Mouse (Mus musculus) liver, embryonic 15.5 days (tissue): ENCODE results near the gene Psmd1. TPM values are rescaled to one million over a fixed set of nuclear protein-coding genes. Genes with fewer than 3 reads are reported as not detected.

Experiments
- ATAC-seq: fragments of 200-750 bp; cut with Nextera tagmentation; 2 replicates; pipeline ENCODE4 v1.8.0; 2017; ENCODE audit warnings: moderate number of reproducible peaks, mild to moderate bottlenecking, moderate library complexity; ENCODE audit not compliant: insufficient read depth
- H3K27ac ChIP-seq: fragments of 300-500 bp; sonication (generic); replicated peaks from 2 replicates; pipeline ENCODE4 v1.5.1; 2015; ENCODE audit warnings: mild to moderate bottlenecking, inconsistent platforms
- H3K27me3 ChIP-seq: fragments of 300-500 bp; sonication (generic); 2 replicates; pipeline ENCODE4 v1.6.1; 2015; ENCODE audit warnings: mild to moderate bottlenecking, inconsistent platforms
- H3K36me3 ChIP-seq: fragments of 300-500 bp; sonication (generic); replicated peaks from 2 replicates; pipeline ENCODE4 v1.6.1; 2015; ENCODE audit warnings: moderate library complexity, mild to moderate bottlenecking, inconsistent platforms
- H3K4me1 ChIP-seq: fragments of 300-500 bp; sonication (generic); replicated peaks from 2 replicates; pipeline ENCODE4 v1.6.1; 2015; ENCODE audit warnings: inconsistent platforms
- H3K4me2 ChIP-seq: fragments of 300-500 bp; sonication (generic); 2 replicates; pipeline ENCODE4 v1.6.1; 2015; ENCODE audit warnings: moderate library complexity, mild to moderate bottlenecking, inconsistent platforms
- H3K4me3 ChIP-seq: fragments of 300-500 bp; sonication (generic); replicated peaks from 2 replicates; pipeline ENCODE4 v1.5.1; 2015; ENCODE audit warnings: mild to moderate bottlenecking, inconsistent platforms
- H3K9ac ChIP-seq: fragments of 300-500 bp; sonication (generic); 2 replicates; pipeline ENCODE4 v1.6.1; 2015; ENCODE audit warnings: moderate library complexity, mild to moderate bottlenecking, inconsistent platforms
- H3K9me3 ChIP-seq: fragments of 300-500 bp; sonication (generic); replicated peaks from 2 replicates; pipeline ENCODE4 v1.6.1; 2016; ENCODE audit warnings: inconsistent platforms
- WGBS: fragments of 180-500 bp; shearing (Covaris S2); methylation state at CpG from one replicate; pipeline ENCODE4 v1.1.7; 2015; ENCODE audit warnings: mixed read lengths; ENCODE audit not compliant: insufficient replicate concordance; 5-methylcytosine and 5-hydroxymethylcytosine counted together
- polyA plus RNA-seq: library from polyadenylated mRNA; unstranded; fragments of >200 nt; fragmentation: Nextera tagmentation; extraction: Ambion mirVana; gene quantifications from 2 replicates; pipeline ENCODE4 v1.2.1, GENCODE M21; 2015

The Psmd1 gene
- polyA plus RNA-seq, 1 experiment from 2014 or later, result 90.5 TPM

DNA sequence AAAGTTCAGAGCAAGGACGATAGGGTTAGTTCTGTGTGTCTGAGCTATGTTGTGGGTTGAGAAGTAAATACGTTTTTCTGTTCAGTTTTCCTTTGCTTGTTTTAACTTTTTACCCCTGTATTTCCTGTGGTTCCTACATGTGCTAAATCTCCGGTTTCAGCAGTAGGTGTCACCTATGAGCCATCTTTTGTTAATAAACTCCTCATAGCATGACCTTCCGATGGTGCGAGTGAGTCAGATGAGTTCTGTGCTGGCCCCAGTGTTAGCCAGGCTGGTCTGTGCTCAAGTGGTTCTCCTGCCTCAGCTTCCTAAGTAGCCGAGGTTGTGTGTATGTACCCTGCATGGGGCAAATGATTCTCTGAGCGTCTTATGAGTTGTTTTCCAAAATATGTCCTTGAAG lies 30.2 kb downstream of the Psmd1 start:
- H3K4me2 ChIP-seq, result no peak overlapping the region
- H3K9ac ChIP-seq, result no peak overlapping the region
- H3K36me3 ChIP-seq, result peaks cover 81% of the 10 kb centered on the region
- no peak overlapping the region for H3K4me3 ChIP-seq
- H3K27me3 ChIP-seq, result no peaks in the 10 kb centered on the region
- 74% methylated on average over 7 of the region's 7 CpGs for WGBS
- no peak for ATAC-seq
- no peaks in the 10 kb centered on the region for H3K9me3 ChIP-seq
- no peak overlapping the region for H3K27ac ChIP-seq
- H3K4me1 ChIP-seq, result no peaks in the 10 kb centered on the region

DNA sequence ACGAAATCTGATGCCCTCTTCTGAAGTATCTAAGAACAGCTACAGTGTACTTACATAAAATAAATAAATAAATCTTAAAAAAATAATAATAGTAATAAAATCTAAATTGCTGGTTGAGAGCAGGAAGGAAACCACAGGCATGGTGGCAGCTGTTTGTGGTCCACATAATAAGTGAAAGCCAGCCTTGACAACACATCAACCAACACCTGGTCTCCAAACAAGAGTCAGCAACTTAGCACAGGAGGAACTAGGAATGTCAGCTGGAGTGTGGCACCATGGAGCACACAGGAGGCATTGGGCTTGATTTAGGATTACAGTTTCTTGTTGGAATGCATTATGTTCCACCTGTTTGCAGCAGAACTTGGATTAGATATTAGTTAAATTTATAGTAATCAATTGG lies 40.9 kb downstream of the Psmd1 start:
- Histone ChIP-seq H3K27ac (no peak overlapping the region), H3K4me3 (no peak overlapping the region), H3K4me2 (no peak overlapping the region), H3K9ac (no peak overlapping the region), H3K9me3 (no peaks in the 10 kb centered on the region), H3K27me3 (no peaks in the 10 kb centered on the region), H3K4me1 (no peaks in the 10 kb centered on the region), H3K36me3 (peaks cover 26% of the 10 kb centered on the region)
- ATAC-seq, result no peak
- 94% methylated on average over 1 of the region's 1 CpGs for WGBS

DNA sequence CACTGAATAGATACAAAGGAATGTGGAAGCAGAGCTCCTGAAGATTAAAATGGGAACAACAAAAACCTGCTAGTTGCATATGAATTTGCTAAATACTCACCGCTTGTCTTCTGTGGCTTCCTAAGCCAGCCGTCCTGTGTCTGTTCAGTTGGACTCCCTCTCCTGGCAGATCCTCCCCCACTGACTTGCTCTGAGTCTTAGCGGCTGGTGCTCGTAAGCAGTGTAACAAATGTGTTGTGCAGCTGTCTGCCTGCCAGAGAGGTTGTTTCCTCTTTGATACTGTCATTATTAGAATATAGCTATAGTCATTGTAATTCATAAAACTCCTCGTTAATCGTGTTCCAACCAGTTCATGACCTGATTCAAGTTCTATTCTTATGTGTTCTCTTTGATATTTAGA lies 47.6 kb downstream of the Psmd1 start, which contains the start of gene Htr2b:
Gene Htr2b, minus strand, starts transcription at position 192 of the 400 bp plus-strand sequence.
- Histone ChIP-seq H3K27me3 (no peaks in the 10 kb centered on the region), H3K4me1 (no peaks in the 10 kb centered on the region), H3K9me3 (no peaks in the 10 kb centered on the region), H3K9ac (no peak within 1 kb of the TSS), H3K4me2 (no peak within 1 kb of the TSS), H3K4me3 (no peak within 1 kb of the TSS), H3K36me3 (peaks cover 23% of the 10 kb centered on the region), H3K27ac (no peak within 1 kb of the TSS)
- no peak for ATAC-seq
- 71% methylated on average over 6 of the region's 6 CpGs for WGBS

DNA sequence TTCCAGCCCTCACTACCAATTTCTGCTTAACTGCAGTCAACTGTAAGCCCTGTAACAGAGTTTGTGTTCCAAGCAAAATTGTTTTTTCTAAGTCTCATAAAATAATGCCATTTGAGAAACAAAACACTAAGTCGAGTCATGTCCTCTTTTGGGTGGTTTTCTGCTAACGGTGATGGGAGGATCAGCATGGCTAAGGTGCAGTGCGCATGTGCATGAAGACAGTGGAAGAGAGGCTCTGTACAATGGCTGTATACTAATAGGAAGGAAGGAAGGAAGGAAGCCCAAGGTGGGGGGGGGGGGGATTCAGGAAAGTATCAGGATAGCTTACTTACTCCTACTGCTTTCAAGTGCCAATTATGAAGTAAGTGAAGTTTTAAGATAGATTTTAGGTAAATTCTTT lies 50.0 kb downstream of the Psmd1 start:
- Histone ChIP-seq H3K36me3 (peaks cover 37% of the 10 kb centered on the region), H3K4me1 (no peaks in the 10 kb centered on the region), H3K9ac (no peak overlapping the region), H3K27ac (no peak overlapping the region), H3K4me3 (no peak overlapping the region), H3K4me2 (no peak overlapping the region), H3K9me3 (no peaks in the 10 kb centered on the region), H3K27me3 (no peaks in the 10 kb centered on the region)
- WGBS, result 80% methylated on average over 3 of the region's 3 CpGs
- ATAC-seq, result no peak

DNA sequence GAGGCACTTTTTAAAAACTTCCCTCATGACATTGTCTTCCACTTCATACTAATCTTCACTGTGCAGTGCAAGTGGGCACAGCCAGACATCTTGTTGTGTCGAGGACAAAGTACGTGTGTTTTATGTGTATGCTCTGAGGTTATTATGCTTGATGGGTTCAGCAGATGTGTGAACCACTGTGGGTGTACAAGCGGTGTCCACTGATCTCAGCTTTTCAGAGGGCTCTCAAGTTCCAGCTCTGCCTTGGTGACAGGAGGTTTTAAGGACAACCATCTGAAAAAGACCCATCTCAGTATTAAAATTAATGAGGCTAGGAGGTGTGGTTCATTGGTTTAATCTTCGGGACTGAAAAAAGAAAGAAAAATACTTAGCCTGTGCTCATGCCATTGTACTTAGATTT lies 55.4 kb downstream of the Psmd1 start:
- Histone ChIP-seq H3K4me3 (no peak overlapping the region), H3K27ac (no peak overlapping the region), H3K36me3 (peaks cover 75% of the 10 kb centered on the region), H3K4me2 (no peak overlapping the region), H3K9ac (no peak overlapping the region), H3K9me3 (no peaks in the 10 kb centered on the region), H3K4me1 (no peaks in the 10 kb centered on the region), H3K27me3 (no peaks in the 10 kb centered on the region)
- ATAC-seq, result no peak
- WGBS, result 85% methylated on average over 4 of the region's 4 CpGs

DNA sequence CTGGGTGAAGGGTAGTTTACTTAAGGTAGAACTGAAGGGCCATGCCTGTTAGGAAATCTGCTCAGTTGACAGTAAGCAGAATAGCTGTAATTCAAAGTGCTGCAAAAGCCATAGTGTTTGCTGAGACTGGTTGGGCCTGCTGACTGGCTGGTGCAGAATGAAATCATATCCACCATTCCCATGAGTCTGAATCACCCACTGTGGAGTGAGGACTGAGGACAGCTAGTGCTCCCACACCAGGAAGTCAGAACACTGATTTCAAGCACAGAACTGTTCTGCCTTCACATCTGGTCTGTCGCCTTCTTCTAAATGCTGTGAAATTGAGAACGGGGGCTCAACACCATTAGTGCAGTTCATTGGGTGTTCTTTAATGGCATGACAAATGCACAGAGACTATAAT lies 61.8 kb downstream of the Psmd1 start:
- H3K9me3 ChIP-seq, result no peaks in the 10 kb centered on the region
- ATAC-seq, result no peak
- no peaks in the 10 kb centered on the region for H3K27me3 ChIP-seq
- 85% methylated on average over 2 of the region's 2 CpGs for WGBS
- no peaks in the 10 kb centered on the region for H3K4me1 ChIP-seq
- peaks cover 85% of the 10 kb centered on the region for H3K36me3 ChIP-seq
- no peak overlapping the region for H3K4me2 ChIP-seq
- H3K9ac ChIP-seq, result no peak overlapping the region
- no peak overlapping the region for H3K4me3 ChIP-seq
- H3K27ac ChIP-seq, result no peak overlapping the region

DNA sequence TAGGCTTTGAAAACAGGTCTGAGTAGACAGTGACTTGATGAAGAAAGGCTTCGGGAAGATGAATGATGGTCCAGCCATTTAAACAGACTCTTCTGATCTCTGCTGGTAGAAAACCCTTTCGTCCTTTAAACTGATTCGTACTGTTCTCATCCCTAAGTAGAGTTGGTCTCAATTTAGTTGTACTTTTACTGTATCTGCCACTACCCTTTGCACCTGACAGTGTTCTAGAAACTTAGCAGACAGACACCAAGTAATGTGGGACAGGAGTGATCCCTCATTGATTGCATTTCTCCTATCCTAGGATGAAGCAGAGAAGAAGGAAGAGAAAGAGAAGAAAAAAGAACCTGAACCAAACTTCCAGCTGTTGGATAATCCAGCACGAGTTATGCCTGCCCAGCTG lies 69.2 kb downstream of the Psmd1 start, which contains the start of gene Gm21972:
Gene Gm21972, plus strand, starts transcription at position 301 of the 400 bp plus-strand sequence.
- no peak within 1 kb of the TSS for H3K27ac ChIP-seq
- peaks cover 85% of the 10 kb centered on the region for H3K36me3 ChIP-seq
- no peaks in the 10 kb centered on the region for H3K4me1 ChIP-seq
- H3K4me2 ChIP-seq, result no peak within 1 kb of the TSS
- 85% methylated on average over 4 of the region's 4 CpGs for WGBS
- no peak within 1 kb of the TSS for H3K9ac ChIP-seq
- no peak within 1 kb of the TSS for H3K4me3 ChIP-seq
- H3K9me3 ChIP-seq, result no peaks in the 10 kb centered on the region
- ATAC-seq, result no peak
- H3K27me3 ChIP-seq, result no peaks in the 10 kb centered on the region

DNA sequence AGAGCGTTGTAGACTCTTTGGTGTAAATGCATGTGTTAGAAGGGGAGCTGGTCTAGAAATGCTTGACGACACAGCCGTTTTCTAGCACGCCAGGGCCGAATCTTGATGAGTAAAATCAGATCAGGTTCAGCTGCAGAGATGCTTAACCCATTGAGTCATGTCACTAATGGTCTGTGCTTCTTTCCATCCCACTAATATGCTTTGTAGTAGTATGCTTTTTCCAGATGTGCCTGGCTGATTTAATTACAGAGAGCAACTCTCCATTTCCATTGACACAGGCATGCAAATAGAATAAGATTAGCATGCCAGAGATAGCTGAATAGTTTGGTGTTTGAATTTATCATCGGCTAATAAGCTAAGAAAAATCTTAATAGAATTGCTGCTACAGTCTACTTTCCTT lies 71.1 kb downstream of the Psmd1 start:
- peaks cover 86% of the 10 kb centered on the region for H3K36me3 ChIP-seq
- WGBS, result 87% methylated on average over 6 of the region's 6 CpGs
- ATAC-seq, result no peak
- no peak overlapping the region for H3K4me2 ChIP-seq
- no peaks in the 10 kb centered on the region for H3K9me3 ChIP-seq
- H3K9ac ChIP-seq, result no peak overlapping the region
- no peaks in the 10 kb centered on the region for H3K27me3 ChIP-seq
- H3K4me3 ChIP-seq, result no peak overlapping the region
- no peak overlapping the region for H3K27ac ChIP-seq
- H3K4me1 ChIP-seq, result no peaks in the 10 kb centered on the region

DNA sequence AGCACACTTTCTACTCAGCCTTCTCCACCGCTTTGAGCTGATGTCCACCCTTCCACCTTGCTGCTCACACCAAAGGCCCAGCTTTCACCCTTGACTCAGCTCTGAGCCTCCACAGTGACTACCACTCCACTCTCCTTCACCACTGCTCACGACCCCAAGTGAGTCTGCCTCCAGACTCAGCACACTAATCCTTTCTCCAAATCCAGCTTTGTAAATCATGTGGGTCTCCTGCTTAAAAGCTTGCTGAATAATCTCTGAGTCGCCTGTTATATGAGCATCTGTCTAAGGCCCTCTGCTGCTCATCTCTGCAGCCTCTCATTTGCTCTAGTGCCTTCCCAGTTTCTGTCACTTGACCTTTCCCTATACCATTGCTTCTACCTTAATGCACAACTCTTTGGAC lies 76.9 kb downstream of the Psmd1 start:
- WGBS, result 76% methylated on average over 3 of the region's 3 CpGs
- Histone ChIP-seq H3K36me3 (peaks cover 47% of the 10 kb centered on the region), H3K4me2 (no peak overlapping the region), H3K27me3 (no peaks in the 10 kb centered on the region), H3K4me3 (no peak overlapping the region), H3K9ac (no peak overlapping the region), H3K4me1 (no peaks in the 10 kb centered on the region), H3K27ac (no peak overlapping the region), H3K9me3 (no peaks in the 10 kb centered on the region)
- no peak for ATAC-seq

DNA sequence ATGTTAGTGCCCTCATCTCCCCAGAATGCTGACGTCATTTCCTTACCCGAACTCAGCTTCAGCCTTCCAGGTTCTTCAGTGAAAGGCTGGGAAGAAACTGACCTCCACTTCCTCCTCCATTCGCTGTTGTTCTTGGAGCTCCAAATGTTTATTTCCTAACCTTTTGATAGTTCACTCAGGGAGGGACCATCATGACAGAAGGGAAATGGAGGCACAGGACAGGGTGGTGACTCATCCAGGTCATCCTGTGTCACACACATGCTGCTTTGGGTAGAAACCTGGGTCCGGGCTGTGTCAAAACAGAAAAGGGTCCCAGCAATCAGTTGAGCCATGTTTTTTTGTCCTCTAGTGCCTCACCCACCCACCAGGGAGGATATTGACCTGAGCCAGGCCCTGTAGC lies 79.0 kb downstream of the Psmd1 start:
- Histone ChIP-seq H3K4me3 (no peak overlapping the region), H3K4me1 (0 out of 2 replicates have a peak, but pooled peaks cover 4% of the 10 kb centered on the region), H3K9ac (no peak overlapping the region), H3K27ac (no peak overlapping the region), H3K4me2 (no peak overlapping the region), H3K9me3 (no peaks in the 10 kb centered on the region), H3K27me3 (no peaks in the 10 kb centered on the region), H3K36me3 (peaks cover 28% of the 10 kb centered on the region)
- no peak for ATAC-seq
- WGBS, result 56% methylated on average over 4 of the region's 4 CpGs

DNA sequence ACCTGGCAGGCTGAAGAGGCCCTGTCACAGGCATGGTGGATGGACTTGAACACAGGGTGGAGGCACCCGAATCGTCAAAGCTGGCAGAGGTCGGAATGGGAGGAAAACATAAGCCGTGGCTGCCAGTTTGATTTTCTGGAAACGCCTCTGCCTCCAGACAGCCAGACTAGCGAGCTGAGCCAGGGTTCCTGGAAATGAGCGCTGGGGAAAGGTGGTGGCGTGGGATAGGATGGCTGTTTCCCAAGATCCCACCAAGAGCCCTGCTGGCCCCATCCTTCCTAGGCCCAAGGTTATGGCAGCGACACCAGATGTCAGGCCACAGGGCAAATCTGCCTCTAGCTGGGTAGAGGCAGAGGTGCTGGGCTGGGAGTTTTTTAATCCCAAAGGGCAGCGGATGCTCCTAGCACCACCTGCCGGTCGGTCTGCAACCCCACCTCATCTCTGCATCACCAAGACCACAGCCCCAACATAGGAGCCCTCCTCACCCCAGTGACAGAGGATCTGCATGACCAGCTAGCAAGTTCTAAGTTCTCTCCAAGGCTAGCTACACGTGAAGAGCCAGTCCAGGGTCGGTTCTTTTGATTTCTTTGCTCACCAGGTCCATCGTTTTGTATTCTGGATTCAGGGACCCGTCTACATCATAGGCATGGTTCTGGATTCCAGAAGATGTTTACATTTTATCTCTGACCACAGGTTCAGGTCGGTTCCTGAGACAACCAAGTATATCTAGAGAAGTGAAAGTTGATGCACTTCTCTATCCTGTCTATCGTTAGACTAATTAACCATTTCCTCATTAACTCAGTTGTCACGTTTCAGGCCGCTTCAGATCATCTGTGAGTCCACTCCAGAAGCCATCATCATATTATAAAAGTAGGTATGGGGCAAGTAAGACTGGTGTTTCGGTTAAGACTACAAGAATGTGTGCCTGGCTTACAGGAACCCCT lies 80.1 kb downstream of the Psmd1 start:
- Histone ChIP-seq H3K36me3 (peaks cover 17% of the 10 kb centered on the region), H3K4me3 (no peak overlapping the region), H3K9me3 (no peaks in the 10 kb centered on the region), H3K27ac (no peak overlapping the region), H3K4me1 (0 out of 2 replicates have a peak, but pooled peaks cover 4% of the 10 kb centered on the region), H3K9ac (no peak overlapping the region), H3K4me2 (no peak overlapping the region), H3K27me3 (no peaks in the 10 kb centered on the region)
- WGBS, result 67% methylated on average over 21 of the region's 21 CpGs
- no peak for ATAC-seq
